Mouse (Mus musculus) activated CD4-positive, CD25-positive, alpha-beta regulatory T cell, adult 4 months (primary cell): Measurements from ENCODE around the gene Tbx4. TPM values are rescaled to one million over a fixed set of nuclear protein-coding genes. Genes with fewer than 3 reads are reported as not detected.

Experiments used
- ATAC-seq: one replicate; pipeline ENCODE4 v1.8.0; 2017
- polyA plus RNA-seq, 2 experiments: library from polyadenylated mRNA; unstranded; fragments of 100-300 nt; shearing (Covaris generic); gene quantifications; one replicate each; pipeline ENCODE4 v1.2.1; 2017

The Tbx4 gene
- polyA plus RNA-seq, 2 experiments from 2014 or later = not detected

DNA sequence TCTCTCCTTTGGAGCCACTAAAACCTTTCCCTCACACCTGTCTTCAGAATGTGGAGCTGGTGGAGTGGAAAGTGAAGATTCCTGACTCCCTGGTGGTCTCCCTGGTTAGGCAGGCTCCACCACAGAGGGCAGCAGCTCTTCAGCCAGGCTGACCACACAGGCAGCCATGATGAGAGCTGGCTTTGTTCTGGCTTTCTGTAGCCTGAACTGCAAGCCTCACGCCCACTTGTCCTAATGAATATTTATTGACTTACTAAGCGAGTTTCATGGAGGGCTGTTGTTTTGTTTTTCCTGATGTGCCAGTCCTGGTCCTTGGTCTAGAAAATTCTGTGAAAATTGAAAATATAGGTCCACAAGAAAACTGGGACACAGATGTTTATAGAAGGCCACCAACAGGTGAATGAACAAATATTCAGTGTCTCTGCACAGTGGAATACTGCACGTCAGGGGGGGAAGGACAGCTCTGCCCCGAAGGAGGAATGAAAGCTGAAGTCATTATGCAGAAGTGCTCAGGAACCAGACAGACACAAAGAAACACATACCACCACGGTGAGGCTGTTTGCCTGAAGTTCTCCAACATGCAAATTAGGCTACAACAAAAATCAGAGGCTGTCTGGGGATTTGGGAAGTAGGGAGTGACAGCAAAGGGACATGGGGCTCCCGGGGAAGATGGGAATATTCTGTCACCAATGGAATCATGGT, 28.1 kb upstream of the Tbx4 start:
- no peak for ATAC-seq

DNA sequence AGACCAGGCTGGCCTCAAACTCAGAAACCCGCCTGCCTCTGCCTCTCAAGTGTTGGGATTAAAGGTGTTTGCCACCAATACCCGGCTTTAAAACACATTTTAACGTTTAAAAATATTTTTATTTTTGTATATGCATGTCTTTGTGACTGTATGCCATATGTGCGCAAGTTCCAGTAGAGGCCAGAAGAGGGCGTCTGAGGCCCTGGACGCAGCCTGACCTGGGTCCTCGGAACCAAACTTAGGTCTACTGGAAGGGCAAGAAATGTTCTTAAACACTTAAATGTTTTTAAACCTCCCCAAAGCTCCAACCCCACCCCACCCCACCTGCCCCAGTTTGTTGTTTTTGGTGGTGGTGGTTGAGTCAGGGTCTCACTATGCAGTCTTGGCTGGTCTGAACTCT, 21.9 kb upstream of the Tbx4 start:
- no peak for ATAC-seq

DNA sequence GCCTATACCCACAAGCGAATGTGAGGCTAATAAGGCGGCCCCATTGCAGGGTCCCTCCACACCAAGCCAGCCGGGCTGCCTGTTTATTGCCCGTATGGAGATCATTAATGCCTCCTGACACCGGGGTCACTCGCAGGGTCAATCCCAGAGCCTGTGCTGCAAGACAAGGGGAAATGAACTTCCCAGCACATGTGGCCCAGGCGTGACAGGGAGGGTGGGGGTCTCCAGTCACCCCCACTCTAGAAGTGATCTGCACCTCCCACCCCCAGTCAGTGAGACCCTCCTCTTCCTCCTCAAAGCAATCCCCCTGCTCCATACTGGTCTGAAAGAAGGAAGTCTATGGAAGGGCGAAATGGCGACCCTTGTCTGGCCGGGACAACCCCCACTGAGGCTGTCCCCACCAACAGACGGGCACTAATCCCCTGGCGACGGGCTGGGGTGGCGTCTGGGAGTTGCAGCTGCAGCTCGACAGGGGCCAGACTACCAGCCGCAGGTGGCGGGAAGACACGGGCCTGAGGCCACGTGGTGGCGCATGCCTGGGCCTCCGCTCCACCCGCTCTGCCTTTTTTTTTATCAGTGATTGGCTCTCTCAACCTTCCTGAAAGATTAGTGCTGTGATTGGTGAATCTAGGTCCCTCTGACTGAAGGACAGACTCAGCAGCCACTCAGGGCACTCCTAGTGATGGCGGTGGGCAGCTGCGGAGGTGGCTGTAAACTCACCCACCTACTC, 10.0 kb upstream of the Tbx4 start:
- ATAC-seq = no peak

DNA sequence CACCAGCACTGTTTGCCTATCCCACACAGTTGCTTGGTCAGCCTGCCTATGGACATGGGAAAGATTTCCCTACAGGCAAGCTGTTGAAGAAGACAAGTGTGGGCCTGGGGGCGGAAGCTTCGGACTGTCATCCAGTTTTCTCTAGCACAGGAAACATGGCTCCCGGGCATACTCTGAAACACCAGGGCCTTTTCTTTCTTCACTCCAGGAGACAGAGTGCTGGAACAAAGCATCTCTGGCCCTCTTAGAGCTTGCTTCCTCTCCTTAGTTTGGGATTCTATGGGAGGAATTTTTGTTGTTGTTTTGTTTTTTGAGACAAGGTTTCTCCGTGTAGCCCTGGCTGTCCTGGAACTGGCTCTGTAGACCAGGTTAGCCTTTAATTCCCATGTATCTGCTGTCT, 1.7 kb upstream of the Tbx4 start:
- ATAC-seq = no peak

DNA sequence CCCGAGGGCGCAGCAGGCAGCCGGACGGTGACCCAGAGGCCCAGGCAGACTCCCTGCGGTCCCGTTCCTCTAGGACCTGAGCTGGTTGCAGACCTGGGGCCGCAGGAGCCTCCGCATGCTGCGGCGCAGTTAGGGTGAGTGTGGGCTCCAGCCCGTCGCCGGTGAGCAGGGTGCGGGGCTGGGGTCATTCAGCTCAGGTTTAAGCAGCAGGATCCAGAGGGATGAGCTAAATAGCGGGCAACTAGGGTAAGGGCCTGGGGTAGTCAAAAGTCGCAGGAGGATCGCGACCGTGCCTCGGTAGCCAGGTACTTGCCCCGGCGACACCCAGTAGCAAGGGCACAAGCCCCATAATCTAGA, 185 bp downstream of the Tbx4 start:
- ATAC-seq = no peak

DNA sequence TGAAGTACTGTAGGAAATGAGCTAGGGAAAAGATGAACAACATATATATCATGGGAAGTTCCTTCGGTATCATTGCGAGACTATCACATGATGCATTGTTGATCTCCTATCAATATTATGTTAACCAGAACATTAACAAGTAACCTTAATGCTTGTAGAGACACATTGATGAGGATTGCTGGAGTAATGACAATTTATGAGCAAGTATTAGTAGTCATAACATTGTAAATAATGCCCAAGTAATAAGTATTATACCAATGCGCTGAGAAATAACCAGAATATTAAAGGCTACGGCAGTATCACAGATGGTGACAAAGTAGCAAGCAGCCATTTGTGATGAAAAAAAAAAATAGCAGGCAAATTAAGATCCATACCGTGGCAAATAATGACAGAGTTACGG, 1.1 kb downstream of the Tbx4 start:
- ATAC-seq = no peak

DNA sequence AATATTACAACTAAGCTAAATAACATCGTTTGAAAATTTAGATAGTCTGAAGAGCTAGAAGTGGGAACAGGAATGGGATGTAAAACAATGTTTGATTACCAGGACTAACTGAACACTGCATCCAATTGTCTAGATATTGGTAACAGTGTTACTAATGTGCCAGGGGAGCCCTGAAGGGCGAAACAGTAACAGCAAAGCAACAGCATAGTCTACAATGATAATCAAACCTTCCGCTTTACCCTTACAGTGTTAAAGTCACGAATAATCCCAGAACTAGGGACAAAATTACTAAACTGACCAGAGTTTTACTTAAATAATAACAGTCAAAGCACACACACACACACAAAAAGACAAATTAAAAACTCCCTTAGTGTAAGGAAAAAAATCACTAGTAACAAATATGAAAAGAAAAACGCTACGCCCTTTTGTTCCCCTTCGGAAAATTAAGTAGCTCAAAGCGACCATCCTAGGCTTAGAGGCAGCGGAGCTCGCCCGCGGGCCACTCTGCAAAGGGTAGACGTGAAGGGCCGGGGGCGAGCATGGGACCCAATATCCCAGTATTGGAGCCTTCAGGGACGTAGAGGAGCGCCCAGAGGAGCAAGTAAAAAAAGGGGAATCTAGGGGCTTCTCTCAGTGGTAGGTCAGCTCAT, 1.7 kb downstream of the Tbx4 start:
- ATAC-seq = no peak

DNA sequence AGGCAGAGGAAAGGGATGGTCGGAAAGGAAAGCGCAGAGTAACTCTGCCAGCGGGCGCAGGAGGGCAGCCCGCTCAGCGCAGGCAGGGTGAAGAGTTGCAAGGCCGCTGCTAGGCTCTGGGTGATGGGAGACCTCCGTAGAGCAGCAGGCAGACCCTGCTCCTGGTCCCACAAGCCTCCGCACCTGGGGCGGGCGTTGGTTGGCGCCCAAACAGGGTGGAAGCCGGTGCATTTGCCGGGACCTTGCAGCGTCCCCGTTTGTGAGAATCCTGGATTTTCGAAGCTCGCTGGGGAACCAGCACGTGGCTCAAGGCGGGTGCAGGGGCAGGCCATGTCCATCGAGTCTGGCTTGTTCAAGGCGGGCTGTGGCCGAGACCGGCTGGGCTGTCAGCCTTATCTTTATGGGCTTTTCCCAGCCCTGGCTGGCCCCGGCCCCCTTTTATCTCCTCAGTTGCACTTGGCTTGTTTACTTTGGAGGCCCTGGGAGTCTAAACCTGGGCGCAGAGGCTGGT, 2.3 kb downstream of the Tbx4 start:
- ATAC-seq = no peak

DNA sequence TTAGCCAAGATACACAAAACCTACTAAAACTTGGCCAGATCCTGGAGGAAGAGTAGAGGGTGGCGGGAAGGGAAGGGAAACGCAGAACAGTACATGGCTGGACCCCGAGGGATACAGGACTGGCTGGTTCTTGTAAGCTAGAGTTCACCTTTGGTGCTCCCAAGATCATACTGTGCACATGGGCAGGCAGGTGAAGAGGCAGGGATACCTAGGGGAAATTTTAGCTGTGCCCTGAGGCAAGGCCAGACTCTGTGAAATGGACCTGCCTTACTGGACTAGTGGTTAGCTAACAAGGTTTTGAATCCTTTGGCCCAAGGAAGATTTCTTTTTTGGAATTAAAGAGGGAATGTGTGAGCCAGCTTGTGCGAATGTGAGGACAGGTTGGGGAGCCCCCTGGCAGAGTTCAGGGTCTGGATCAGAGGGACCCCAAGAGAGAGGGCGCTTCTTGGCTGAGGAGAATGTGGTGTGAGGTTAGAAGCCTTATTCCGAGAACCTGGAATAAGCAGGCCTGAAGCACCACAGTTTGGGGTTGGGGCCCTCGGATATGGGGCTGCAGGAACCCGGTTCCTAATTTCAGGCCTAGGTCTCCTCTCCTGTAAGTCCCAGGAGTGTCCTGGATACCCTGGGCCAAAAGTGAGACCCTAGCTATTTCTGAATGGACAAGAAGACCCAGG, 3.0 kb downstream of the Tbx4 start:
- ATAC-seq = no peak

DNA sequence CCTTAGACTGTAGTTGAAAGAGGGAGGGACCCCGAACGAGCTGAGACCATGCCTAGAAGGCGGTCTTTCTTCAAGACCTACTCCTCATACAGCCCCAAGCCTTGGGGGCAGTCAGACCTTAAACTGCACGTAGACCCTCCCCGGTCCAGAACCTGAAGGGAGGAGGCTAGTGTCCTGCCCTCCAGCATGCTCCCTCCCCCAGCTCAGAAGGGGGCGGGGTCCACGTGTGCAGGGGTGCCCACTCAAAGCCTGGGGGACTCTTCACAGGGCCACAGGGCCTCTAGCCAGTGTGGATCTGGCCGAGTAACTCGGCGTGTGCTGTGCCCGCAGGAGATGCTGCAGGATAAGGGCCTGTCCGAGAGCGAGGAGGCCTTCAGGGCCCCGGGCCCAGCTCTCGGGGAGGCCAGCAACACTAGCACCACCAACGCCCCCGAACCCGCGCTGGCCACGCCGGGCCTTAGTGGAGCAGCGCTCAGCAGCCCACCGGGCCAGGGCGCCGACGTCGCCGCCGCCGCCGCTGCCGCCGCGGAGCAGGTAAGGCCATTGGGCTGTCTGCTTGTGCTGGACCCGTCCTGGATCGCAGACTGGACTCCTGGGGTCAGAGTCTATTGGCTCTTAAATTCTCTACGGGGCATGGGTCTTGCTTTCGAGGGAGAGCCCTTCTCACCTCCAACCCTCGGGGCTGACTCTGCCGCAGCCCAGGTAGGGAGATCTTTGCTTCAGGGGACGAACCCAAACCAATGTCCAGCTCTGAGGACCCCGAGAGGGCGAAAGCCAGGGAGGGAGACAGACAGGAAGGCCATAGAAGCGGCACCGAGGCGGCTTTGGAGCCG, 3.7 kb downstream of the Tbx4 start:
- no peak for ATAC-seq

DNA sequence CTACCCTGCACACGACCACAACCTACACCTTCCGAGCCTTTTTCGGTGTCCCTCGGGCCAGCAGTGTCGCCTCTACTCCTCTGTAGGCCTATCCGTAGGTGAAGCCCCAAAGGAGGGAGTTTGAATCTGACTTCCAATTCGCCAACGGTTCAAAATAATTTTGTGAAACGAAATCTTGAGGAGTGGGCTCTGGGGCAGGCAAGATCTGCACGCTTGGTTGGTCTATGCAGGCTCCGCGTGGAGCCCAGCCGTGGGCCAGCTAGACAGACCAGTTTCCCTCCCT, 4.3 kb downstream of the Tbx4 start:
- ATAC-seq = no peak

DNA sequence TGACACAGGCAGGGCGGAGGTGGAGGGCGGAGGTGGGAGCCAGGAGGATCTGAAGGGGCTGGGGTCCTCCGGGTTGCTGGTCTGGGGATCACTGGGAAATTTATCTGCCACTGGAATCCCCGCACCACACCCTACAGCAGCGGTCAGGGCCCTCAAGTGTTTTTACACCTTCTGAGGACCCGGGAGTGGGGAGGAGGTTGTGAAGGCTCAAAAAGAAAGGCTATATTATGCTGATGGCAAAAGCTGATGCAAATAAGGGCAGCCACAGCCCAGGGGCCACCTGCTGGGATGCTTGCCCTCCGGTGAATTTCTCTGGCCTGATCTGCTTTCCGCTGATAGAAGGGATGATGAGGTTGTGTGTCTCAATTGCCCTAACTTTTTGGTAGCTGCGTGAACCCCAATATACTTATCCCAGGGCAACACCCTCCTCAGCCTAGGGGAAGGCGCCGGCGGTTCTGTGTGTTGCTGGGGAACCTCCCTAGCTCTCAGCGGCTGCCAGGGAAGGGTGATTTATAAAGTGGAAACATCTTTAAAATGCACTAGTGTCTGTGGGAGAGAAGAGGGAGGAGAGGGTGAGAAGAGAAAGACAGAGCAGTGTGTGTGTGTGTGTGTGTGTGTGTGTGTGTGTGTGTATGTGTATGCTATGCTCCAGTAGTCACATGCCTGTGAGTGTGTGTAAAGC, 4.9 kb downstream of the Tbx4 start:
- no peak for ATAC-seq

DNA sequence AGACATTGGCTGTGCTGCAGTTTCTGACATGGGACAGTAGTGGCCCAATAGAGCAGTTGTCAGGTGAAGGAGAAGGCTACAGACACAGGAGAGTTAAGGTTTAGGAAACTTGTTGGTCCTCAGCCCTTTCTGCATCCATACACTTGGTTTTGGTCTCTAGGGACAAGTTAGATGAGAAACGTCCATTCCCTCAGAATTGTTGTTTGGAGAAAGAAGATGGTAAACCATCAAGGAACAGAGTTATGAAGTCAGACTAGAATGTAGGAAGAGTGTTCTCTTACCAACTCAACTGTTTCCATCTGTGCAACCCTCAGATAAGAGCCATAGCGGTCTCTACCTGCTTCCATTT, 5.4 kb downstream of the Tbx4 start:
- no peak for ATAC-seq

DNA sequence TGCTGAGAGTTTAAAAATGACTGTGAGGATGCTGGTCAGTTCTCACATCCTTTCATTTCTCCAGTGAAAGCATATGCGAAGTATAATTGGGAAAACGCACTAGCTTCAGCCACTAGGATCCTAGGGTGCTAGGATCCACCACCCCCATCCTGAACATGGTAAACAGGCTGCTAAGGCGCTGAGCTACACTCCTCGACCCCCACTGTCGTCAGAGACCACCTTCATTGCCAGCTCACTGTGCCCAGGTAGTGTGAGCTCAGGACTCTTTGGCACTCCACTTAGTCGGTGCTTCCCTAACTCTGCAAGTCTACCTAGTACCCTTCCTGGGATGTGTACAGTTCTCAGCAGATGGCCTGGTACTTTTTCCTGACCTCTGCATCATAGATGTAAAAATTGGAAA, 6.5 kb downstream of the Tbx4 start:
- no peak for ATAC-seq

DNA sequence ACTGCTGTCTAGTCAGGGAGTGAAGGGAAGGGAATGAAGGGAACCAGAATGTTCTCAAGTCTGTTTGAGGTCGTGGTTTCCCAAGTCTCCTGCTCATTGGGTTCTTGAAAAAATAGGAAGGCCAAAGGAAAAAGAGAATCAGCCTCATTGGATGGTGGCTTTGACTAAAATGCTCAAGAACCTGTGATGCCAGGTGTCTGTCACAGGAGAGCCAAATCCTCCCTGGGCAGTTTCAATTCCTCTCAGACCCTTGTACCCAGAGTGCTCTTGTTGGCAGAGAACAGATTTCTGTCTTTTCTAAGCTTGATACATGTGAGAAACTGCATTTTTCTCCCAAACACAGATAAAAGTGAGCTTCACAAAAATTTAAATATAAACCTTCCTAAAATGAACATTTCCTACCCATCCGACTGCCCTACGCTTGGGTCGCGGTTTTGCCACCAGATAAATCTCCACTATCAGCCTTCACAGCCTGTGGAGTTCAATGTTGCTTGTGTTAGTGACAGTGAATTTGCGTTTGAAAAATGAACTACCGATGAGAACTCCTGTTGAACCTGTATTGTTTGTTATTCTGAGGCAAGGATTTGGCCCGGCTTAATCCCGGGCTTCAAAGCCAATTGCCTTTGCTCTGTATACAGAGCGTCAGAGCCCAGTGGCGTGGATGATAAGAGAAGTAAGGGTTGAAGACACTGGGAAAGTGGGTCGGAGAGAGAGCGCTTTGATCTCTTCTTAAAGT, 7.3 kb downstream of the Tbx4 start:
- ATAC-seq = no peak

DNA sequence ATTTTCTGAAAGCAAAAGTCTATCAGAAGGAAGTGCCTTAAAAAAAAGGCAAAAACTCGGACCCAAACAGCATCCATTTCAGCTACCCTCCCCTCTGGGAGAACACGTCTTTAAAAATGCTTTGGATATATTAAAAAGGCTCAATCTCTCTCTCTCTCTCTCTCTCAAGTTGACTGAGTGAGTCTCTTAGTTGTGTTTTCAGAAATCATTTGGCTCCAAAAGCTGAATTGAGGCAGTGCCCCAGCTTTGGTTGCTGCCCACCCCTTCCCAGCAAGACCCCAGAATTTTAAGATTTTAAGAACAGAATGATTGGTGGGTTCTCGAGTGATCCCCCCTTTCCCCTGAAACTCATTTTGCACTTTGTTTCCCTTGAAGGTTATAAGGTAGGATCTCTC, 7.9 kb downstream of the Tbx4 start:
- ATAC-seq = no peak

DNA sequence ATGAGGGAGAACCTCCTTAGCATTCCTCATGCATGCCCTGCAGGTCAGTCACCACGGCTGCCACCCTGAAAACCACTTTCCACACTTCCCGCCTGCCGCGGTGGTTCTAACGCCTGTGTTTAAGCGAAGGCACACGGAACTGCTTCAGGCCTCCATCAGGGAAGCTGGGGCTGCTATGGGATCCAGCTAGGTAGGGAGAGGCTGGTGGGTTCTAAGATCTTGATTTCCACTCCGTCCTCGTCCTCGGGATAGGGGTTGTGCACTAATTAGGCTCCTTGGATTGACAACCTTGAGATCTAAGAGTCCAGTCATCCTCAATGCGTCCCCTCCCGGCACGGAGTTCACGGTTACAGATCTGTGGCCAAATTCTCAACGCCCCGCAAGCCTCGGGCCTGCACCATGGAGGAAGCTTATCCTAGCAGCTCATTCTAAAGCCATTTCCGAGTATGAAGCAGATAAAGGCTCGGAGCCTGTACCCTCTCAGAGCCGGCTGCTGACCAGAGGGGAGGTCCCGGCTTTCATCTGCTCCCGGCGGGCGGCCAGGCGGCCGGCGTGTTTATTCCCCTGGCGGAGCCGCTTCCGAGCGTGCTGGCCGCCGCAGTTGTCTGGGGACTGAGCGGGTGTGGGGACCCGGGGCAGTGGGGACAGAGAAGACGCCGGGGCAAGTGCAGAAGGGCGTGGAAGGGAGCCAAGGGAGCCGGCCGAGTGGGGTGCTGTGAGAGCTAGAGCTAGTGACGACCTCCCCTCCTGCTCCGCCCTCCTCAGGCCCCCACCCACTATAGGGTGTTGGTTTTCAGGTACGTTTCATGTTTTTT, 8.7 kb downstream of the Tbx4 start:
- no peak for ATAC-seq

DNA sequence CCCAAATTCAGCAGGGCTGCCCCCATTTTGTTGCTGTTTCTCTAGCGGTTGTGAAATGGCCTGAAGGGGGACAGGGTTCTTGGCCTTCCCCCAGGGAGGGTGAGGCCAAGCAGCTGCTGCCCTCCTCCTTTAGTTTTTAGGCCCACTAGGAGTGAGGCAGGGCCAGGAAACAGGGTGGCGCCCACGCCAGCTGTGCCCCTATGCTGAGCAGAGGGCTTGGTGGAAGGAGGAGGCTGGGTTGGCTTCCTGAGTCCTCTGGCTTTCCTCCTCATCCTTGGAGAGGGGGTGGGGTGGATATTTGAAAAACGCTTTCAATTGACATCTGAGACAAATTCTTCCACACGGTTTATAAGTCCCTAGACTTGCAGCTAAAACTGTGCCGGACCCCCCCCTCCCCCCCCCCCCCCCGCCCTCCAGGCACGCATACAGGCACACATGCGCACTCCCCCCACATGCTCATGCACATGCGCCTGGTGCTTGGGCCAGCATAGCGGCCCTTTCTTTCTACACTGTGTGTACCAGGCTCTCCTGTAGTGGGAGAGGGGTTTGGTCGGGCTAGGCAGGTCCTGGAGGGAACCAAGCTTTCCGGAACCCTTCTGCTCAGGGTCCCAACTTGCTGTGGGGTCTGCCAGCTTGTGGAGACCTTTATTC, 10.2 kb downstream of the Tbx4 start:
- ATAC-seq = no peak

DNA sequence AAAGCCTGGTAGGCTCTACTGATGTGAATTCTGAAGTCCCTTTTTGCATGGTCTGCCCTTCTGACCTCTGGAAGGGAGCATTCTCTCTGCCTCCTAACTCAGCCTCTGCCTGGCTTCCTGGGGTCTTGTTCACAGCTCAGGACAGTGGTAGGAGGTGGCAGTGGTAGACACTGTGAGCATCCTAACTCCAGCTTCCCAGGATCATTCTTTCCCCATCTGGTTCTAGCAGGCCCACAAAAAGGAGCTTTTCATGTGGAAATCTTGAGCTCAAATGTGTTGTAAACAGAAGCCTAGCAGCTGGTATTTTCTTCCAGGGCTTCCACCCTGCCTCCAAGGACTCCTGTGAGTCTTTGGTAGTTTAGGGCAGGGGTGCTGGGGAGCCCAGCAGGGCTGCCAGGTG, 14.1 kb downstream of the Tbx4 start:
- no peak for ATAC-seq

DNA sequence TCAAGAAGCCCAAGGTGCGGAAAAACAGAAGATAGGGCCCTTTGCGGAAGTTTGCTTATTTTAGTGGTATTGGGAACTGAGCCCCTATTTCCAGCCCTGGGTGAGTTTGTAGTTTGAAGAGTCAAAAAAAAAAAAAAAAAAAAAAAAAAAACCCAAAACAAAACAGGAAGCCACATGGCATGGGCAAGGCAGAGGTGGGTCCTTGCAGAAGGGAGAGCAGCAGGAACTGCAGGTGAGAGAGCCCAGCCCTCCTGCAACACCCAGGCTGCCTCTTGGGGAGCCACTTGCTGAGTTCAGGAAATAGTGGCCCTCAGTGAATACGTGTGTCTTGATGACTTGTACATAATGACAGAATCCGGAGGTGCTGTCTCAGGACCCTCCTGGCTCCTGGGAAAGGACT, 23.3 kb downstream of the Tbx4 start:
- ATAC-seq = no peak
